Mouse (Mus musculus) limb, embryonic 14.5 days (tissue): ENCODE data around the gene Llgl1. TPM values are rescaled to one million over a fixed set of nuclear protein-coding genes. Genes with fewer than 3 reads are reported as not detected.

Experiments
- ATAC-seq: fragments of 200-750 bp; cut with Nextera tagmentation; 2 replicates; pipeline ENCODE4 v1.8.0; 2017; ENCODE audit warnings: low read depth, moderate number of reproducible peaks, moderate TSS enrichment; ENCODE audit not compliant: low FRiP score
- DNase-seq: peaks from one replicate; pipeline ENCODE4 v3.0.0-alpha.2; 2015; ENCODE audit warnings: low spot score
- H3K27ac ChIP-seq: fragments of 300-500 bp; sonication (generic); replicated peaks from 2 replicates; pipeline ENCODE4 v1.5.1; 2014; ENCODE audit warnings: low read depth, mild to moderate bottlenecking, low read length, moderate library complexity, mixed read lengths
- H3K27me3 ChIP-seq: fragments of 300-500 bp; sonication (generic); 2 replicates; pipeline ENCODE4 v1.6.1; 2014; ENCODE audit warnings: low read length, mixed read lengths; ENCODE audit not compliant: control insufficient read depth, insufficient read depth
- H3K36me3 ChIP-seq: fragments of 300-500 bp; sonication (generic); 2 replicates; pipeline ENCODE4 v1.6.1; 2014; ENCODE audit warnings: mild to moderate bottlenecking, low read length, moderate library complexity, mixed read lengths; ENCODE audit not compliant: control insufficient read depth, insufficient read depth
- H3K4me1 ChIP-seq: fragments of 300-500 bp; sonication (generic); 2 replicates; pipeline ENCODE4 v1.6.1; 2014; ENCODE audit warnings: antibody characterized with exemption, low read length, mixed read lengths; ENCODE audit not compliant: control insufficient read depth, insufficient read depth
- H3K4me2 ChIP-seq: fragments of 300-500 bp; sonication (generic); replicated peaks from 2 replicates; pipeline ENCODE4 v1.6.1; 2014; ENCODE audit warnings: low read depth, mild to moderate bottlenecking, low read length, moderate library complexity; ENCODE audit not compliant: severe bottlenecking
- H3K4me3 ChIP-seq: fragments of 300-500 bp; sonication (generic); replicated peaks from 2 replicates; pipeline ENCODE4 v1.5.1; 2014; ENCODE audit warnings: low read length
- H3K9ac ChIP-seq: fragments of 300-500 bp; sonication (generic); 2 replicates; pipeline ENCODE4 v1.6.1; 2014; ENCODE audit warnings: mild to moderate bottlenecking, low read depth, low read length, moderate library complexity; ENCODE audit not compliant: severe bottlenecking
- H3K9me3 ChIP-seq: fragments of 300-500 bp; sonication (generic); 2 replicates; pipeline ENCODE4 v1.6.1; 2016; ENCODE audit warnings: low read length; ENCODE audit not compliant: control insufficient read depth
- POLR2A ChIP-seq: fragments of 200-500 bp; IDR thresholded peaks from 2 replicates; pipeline ENCODE4 v1.8.0; 2012; ENCODE audit warnings: inconsistent platforms, mild to moderate bottlenecking, moderate library complexity, borderline replicate concordance; ENCODE audit not compliant: insufficient read depth, insufficient read length; ENCODE audit errors: extremely low read depth
- WGBS: fragments of 180-500 bp; shearing (Covaris S2); extraction: QIAGEN DNeasy Blood & Tissue Kit; methylation state at CpG from one replicate; pipeline ENCODE4 v1.1.7; 2014; 5-methylcytosine and 5-hydroxymethylcytosine counted together
- polyA plus RNA-seq, 2 experiments: library from polyadenylated mRNA; depleted of rRNA in 1 of 2; stranded (reverse) in 1 of 2; unstranded in 1 of 2; fragments of >200 nt; fragmentation: Nextera tagmentation in 1 of 2; extraction: Ambion mirVana in 1 of 2; gene quantifications; 2 replicates each; pipeline versions ENCODE4 v1.2.1 to v1.2.3; 2012 to 2014

Gene Llgl1
- polyA plus RNA-seq, 2 experiments: 61.6 to 97.9 TPM

DNA sequence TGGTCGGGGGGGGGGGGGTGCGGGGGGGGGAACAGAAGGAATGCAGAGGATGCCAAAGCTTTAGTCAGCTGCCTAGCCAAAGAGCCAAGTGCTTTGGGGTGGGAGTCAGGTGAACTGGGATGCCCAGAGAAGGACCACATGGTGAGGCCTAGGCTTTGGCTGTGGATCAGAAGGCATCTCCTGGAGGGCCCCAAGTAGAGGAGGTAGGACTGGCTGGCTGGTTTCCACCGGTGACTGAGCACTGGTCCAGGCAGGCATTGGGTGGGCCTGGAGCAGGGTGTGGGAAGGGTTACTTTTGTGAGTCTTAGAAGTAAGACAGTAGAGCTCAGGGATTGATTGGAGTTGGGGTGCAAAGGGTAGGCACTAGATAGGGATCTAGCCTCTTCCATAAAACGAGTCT is 2.1 kb downstream of the Llgl1 start:
- 89% methylated on average over 3 of the region's 4 CpGs for WGBS
- no peak overlapping the region for H3K4me3 ChIP-seq
- H3K27ac ChIP-seq: no peak overlapping the region
- ATAC-seq: no peak
- no peak for DNase-seq
- no peak overlapping the region for H3K9ac ChIP-seq
- H3K36me3 ChIP-seq: peaks cover 36% of the 10 kb centered on the region
- no peak overlapping the region for H3K4me2 ChIP-seq
- H3K9me3 ChIP-seq: no peaks in the 10 kb centered on the region
- no peaks in the 10 kb centered on the region for H3K27me3 ChIP-seq
- TF ChIP-seq POLR2A: no peak
- H3K4me1 ChIP-seq: peaks cover 22% of the 10 kb centered on the region

GRCm38 (mm10) chr11:60703131-60703530 is 3.6 kb downstream of the Llgl1 start:
- Histone ChIP-seq H3K36me3 (peaks cover 51% of the 10 kb centered on the region), H3K4me3 (no peak overlapping the region), H3K9me3 (no peaks in the 10 kb centered on the region), H3K4me1 (peaks cover 22% of the 10 kb centered on the region), H3K9ac (no peak overlapping the region), H3K27me3 (no peaks in the 10 kb centered on the region), H3K4me2 (no peak overlapping the region), H3K27ac (no peak overlapping the region)
- ATAC-seq (no peak), DNase-seq (peak; percentile 49)
- WGBS: 50% methylated on average over 4 of the region's 4 CpGs
- no peak for TF ChIP-seq POLR2A

GRCm38 (mm10) chr11:60704023-60704880 is 4.7 kb downstream of the Llgl1 start:
- DNase-seq: no peak
- no peak for ATAC-seq
- no peak for TF ChIP-seq POLR2A
- peaks cover 16% of the 10 kb centered on the region for H3K4me1 ChIP-seq
- no peaks in the 10 kb centered on the region for H3K9me3 ChIP-seq
- no peak overlapping the region for H3K27ac ChIP-seq
- no peak overlapping the region for H3K4me3 ChIP-seq
- 89% methylated on average over 19 of the region's 19 CpGs for WGBS
- no peak overlapping the region for H3K4me2 ChIP-seq
- peaks cover 62% of the 10 kb centered on the region for H3K36me3 ChIP-seq
- no peaks in the 10 kb centered on the region for H3K27me3 ChIP-seq
- no peak overlapping the region for H3K9ac ChIP-seq

DNA sequence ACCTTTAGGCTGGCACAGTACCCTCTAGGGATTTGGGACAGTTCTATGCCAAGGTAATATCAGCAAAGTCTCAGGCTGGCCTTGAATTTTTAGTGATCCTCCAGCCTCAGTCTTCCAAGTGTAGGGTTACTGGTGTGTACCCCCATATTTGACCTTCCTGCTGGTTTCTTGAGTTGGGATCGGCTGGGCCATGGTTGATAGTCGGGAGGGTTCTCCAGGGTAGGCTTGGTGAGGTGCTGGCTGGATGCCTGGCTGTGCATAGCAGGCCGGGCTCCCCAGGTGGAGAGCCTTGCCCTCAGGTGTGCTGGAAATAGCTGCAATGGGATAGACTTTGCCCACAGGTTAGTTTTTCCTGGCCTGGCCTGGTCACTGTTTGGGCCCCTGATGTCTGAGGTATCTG is 5.7 kb downstream of the Llgl1 start:
- Histone ChIP-seq H3K9me3 (no peaks in the 10 kb centered on the region), H3K36me3 (peaks cover 72% of the 10 kb centered on the region), H3K27ac (no peak overlapping the region), H3K4me3 (no peak overlapping the region), H3K4me2 (no peak overlapping the region), H3K27me3 (no peaks in the 10 kb centered on the region), H3K9ac (no peak overlapping the region), H3K4me1 (peaks cover 16% of the 10 kb centered on the region)
- no peak for TF ChIP-seq POLR2A
- 89% methylated on average over 3 of the region's 3 CpGs for WGBS
- DNase-seq (no peak), ATAC-seq (no peak)

- DNase-seq (no peak), ATAC-seq (no peak)
- 91% methylated on average over 7 of the region's 7 CpGs for WGBS
- Histone ChIP-seq H3K9me3 (no peaks in the 10 kb centered on the region), H3K27ac (no peak overlapping the region), H3K27me3 (no peaks in the 10 kb centered on the region), H3K4me3 (no peak overlapping the region), H3K4me2 (no peak overlapping the region), H3K4me1 (peaks cover 9% of the 10 kb centered on the region), H3K36me3 (peaks cover 81% of the 10 kb centered on the region), H3K9ac (no peak overlapping the region)
- no peak for TF ChIP-seq POLR2A
Observed at GRCm38 (mm10) chr11:60706076-60706475, 6.6 kb downstream of the Llgl1 start.
